Mouse (Mus musculus) left cerebral cortex, postnatal 25 days (tissue): ENCODE measurements around the gene Ano9. TPM values are rescaled to one million over a fixed set of nuclear protein-coding genes. Genes with fewer than 3 reads are reported as not detected.

ENCODE experiments used
- DNase-seq, 2 experiments: peaks; one replicate each; pipeline ENCODE4 v3.0.0; 2022; ENCODE audit warnings: low spot score in 2 of 2, mixed read lengths in 1 of 2
- intact Hi-C: fragments of 180-260 bp; cut with DNase I; formaldehyde crosslinking; loops from one replicate; pipeline ENCODE4 v1.15.1; 2025
- total RNA-seq, 2 experiments: library from RNA; stranded (reverse); gene quantifications; 2 replicates each; pipeline ENCODE4 v1.2.3; 2021

The Ano9 gene
- total RNA-seq, result not detected

- no peak for DNase-seq
- intact Hi-C loops, result no loop called here
Observed at GRCm38 (mm10) chr7:141117636-141118035, at the start of gene Ano9. Gene Ano9 (minus strand): TSS chr7:141117806.

- DNase-seq, result peak in 1 of 2 experiments; percentile 45
- intact Hi-C loops, result no loop called here
Observed at GRCm38 (mm10) chr7:141164850-141165249, 47.2 kb upstream of the Ano9 start.

GRCm38 (mm10) chr7:141164397-141164796 is 46.8 kb upstream of the Ano9 start:
- intact Hi-C loops, result no loop called here
- DNase-seq, result no peak

GRCm38 (mm10) chr7:141155362-141155761 is 37.8 kb upstream of the Ano9 start:
- no peak for DNase-seq
- intact Hi-C loops, result no loop called here

DNA sequence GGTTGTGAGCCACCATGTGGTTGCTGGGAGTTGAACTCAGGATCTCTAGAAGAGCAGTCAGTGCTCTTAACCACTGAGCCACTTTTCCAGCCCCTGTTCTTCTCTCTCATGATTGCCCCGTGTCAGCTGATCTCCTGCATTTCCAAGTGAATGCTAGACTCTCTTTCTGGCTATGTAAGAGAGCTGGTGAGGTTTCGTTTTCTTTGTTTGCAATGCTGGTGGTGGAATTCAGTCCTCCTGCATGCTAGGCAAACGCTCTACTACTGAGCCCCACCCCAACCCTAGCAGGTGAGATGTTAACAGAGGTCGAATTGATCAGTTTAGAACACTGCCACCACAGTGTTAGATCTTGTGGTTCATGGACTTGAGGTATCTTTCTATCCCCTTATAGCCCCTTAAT is 31.0 kb upstream of the Ano9 start:
- DNase-seq, result no peak
- intact Hi-C loops, result no loop called here

- intact Hi-C loops, result no loop called here
- DNase-seq, result no peak
Observed at GRCm38 (mm10) chr7:141147044-141147443, 29.4 kb upstream of the Ano9 start.

DNA sequence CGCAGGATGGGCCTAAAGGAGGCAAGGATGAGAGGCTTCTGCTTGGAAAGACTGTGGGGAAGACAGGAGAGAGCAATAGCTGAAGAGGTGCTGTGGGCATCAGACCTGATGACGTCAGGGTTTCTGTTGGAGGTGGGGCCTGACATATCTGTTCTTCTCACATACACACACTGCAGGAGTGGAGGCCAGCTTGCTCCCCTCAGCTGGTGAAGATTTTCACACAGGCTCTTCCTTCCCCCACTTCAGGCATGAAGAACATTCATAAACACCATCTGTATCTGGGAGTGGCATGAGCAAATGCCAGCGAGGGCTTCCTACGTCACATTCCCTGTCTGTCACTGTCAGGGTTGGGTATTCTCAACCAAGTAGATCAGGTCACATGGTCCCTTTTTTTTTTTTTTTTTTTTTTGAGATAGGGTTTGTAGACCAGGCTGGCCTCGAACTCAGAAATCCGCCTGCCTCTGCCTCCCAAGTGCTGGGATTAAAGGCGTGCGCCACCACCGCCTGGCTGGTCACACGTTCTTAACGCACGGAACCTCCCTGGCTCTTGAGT is 28.5 kb upstream of the Ano9 start:
- peak in 1 of 2 experiments; percentile 24 for DNase-seq
- intact Hi-C loops, result no loop called here

DNA sequence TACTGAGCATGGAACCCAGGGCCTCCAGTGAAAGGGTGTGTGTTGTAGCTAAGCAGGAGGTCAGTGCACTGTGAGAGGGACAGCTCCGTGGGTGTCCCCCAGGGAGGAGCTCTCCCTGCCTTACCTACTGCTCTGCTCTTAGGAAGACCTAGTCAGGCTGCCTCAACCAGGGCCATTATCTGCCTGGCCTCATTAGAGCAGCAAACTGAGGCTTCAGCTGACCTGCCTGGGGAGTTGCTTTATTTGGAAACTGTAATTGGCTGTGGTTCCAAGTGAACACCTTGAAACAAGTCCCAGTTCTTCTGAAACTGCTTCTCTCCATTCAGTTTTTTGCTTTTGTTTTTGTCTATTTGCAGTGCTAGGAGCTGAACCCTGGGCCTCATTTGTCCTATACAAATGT is 27.8 kb upstream of the Ano9 start:
- no peak for DNase-seq
- intact Hi-C loops, result no loop called here

GRCm38 (mm10) chr7:141144650-141145049 is 27.0 kb upstream of the Ano9 start:
- intact Hi-C loops, result no loop called here
- no peak for DNase-seq

DNA sequence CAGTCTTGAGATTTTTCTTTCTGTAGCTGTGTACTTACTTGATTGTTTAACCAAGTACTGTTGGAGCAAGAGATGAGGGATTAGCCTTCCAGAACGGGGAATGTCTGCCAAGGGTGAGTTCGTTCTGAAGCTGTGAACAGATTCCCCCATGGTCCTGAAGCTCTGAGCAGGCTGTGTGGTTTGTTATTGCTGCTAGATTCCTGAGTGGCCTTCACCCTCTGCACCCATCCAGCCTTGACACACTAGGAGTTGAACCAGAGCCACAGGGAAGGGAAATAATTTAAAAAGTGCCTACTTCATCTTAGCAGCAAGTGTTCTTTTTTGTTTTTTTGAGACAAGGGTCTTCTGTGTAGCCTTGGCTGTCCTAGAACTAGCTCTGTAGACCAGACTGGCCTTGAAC is 26.3 kb upstream of the Ano9 start:
- DNase-seq, result no peak
- intact Hi-C loops, result no loop called here

DNA sequence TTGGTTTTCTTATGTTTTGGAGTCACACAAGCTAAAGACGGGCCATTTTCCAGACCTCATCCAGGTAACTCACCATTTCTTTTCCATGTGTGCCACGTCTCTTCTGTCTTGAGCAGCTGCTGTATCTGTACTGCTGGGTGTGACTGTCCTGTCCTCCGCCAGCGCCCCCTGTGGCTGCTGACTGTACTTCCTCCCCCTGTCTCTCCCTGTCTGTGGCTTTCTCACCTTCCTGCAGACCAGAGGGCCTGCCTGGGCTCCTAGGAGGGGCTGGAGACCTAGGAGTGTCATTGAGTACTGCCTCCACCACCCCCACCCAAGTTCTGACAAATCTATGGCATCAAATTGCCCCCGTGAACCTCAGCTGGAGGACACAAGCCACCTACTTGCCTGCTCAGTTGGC is 25.5 kb upstream of the Ano9 start:
- intact Hi-C loops, result no loop called here
- no peak for DNase-seq

- no peak for DNase-seq
- intact Hi-C loops, result no loop called here
Observed at GRCm38 (mm10) chr7:141141326-141141725, 23.7 kb upstream of the Ano9 start.

GRCm38 (mm10) chr7:141131904-141132755 is 14.5 kb upstream of the Ano9 start:
- intact Hi-C loops, result loop anchor here (2.0 kb wide), 1 partner anchor 41 kb away; the partner anchor contains the start of gene Rnh1
- DNase-seq, result no peak

DNA sequence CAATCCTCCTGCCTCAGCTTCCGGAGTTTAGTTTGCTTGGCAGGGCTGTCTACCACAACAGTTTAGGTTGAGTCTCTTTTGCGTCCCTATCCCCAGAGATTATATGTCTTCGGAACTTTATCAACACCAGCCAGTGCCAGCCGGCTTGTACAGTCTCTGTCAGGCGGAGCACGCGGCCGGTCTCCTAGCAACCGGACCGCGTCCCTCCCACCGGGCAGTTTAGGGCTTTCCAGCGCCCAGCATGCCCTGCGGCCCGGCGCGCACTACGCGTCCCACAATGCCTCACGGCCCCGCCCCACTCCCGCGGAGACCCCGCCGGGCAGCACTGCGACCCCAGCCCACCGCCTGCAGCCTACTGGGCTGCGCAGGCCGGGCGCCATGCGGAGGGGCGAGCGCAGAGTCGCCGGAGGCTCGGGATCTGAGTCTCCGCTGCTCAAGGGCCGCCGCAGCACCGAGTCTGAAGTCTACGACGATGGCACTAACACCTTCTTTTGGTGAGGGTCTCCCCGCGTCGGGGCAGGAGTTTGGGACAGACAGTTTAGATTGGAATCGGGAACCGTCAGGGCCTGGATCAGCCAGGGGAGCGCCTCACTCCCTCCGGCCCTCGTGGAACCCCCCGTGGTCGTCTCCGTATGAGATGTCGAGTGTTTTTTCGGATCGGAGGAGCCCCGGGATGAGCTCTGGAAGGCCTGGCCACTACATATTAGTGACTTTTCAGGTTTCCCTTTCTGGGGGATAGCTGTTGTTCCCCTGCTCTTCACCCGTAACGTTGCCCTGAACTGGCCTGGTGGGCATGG is 13.6 kb upstream of the Ano9 start:
- DNase-seq, result peak; percentile 94
- intact Hi-C loops, result loop anchor here (2.0 kb wide), 1 partner anchor 42 kb away; the partner anchor contains the start of gene Rnh1

DNA sequence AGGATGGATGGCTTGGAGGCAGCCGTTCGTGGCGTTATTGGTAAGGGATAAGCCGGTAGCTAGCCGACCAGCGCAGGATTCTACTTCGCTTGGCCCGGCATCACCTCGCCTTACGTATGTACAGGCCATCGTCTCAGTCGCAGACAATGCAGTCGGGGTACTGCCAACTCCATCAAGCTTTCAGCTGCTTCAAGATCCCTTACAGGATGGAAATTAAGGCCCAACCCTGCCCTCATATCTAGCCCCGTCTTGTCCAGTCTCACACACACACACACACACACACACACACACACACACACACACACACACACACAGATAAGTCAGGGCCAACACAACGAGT is 5.9 kb upstream of the Ano9 start:
- DNase-seq, result no peak
- intact Hi-C loops, result loop anchor here (5.0 kb wide), 1 partner anchor 46 kb away; the partner anchor contains the start of gene Pkp3

- DNase-seq, result peak; percentile 78 to 92
- intact Hi-C loops, result loop anchor here (5.0 kb wide), 1 partner anchor 46 kb away; the partner anchor contains the start of gene Pkp3
Observed at GRCm38 (mm10) chr7:141122689-141123516, 5.3 kb upstream of the Ano9 start.

DNA sequence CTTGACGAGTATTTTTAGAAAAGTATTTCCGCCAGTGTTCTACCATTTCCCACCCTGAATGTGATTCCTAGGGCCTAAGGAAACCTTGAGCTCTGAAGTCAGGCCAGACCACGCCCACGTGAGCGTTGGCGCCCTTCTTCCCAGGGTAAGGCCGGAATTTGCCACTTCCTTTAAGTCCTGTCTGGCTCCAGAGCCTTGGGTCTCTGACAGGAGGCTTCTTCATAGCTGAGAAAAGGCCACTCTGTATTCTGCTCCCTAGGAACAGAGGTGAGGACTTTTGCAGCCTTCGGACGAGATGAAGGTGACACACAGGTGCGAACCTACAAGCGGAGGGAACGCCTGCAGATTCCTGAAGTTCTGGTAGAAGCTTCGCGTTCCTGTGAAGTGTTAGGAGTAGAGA is 4.6 kb upstream of the Ano9 start, which contains the start of gene Ptdss2:
Gene Ptdss2, plus strand, starts transcription at position 138 of the 400 bp plus-strand sequence.
- intact Hi-C loops, result loop anchor here (5.0 kb wide), 1 partner anchor 45 kb away; the partner anchor contains the start of gene Pkp3
- DNase-seq, result no peak

GRCm38 (mm10) chr7:141121051-141121531 is 3.5 kb upstream of the Ano9 start:
- intact Hi-C loops, result loop anchor here (5.0 kb wide), 1 partner anchor 44 kb away; the partner anchor contains the start of gene Pkp3

GRCm38 (mm10) chr7:141120605-141121004 is 3.0 kb upstream of the Ano9 start:
- no peak for DNase-seq
- intact Hi-C loops, result loop anchor here (5.0 kb wide), 1 partner anchor 43 kb away; the partner anchor contains the start of gene Pkp3

More at GRCm38 (mm10) chr7:141121051-141121531, 3.5 kb upstream of the Ano9 start:
- DNase-seq, result no peak
